Mouse (Mus musculus) heart, postnatal 4 days (tissue): ENCODE data around the gene Raet1d. TPM values are rescaled to one million over a fixed set of nuclear protein-coding genes. Genes with fewer than 3 reads are reported as not detected.
"Not testable (repeated sequence)": the region's sequence is repeated elsewhere in the genome, so short reads cannot be mapped to it uniquely, and the experiment has no call there.

Experiments
- DNase-seq: peaks from one replicate; pipeline ENCODE4 v3.0.0; 2021
- total RNA-seq, 2 experiments: library from RNA; stranded (reverse); gene quantifications; 2 replicates each; pipeline ENCODE4 v1.2.3; 2021

Raet1d gene
- under 1 TPM; 0.24 to 0.72 TPM for total RNA-seq

- DNase-seq = not testable (repeated sequence)
Observed at GRCm38 (mm10) chr10:22360252-22360651, at the start of gene Raet1d. Gene Raet1d, plus strand, starts transcription at chr10:22360552.

DNA sequence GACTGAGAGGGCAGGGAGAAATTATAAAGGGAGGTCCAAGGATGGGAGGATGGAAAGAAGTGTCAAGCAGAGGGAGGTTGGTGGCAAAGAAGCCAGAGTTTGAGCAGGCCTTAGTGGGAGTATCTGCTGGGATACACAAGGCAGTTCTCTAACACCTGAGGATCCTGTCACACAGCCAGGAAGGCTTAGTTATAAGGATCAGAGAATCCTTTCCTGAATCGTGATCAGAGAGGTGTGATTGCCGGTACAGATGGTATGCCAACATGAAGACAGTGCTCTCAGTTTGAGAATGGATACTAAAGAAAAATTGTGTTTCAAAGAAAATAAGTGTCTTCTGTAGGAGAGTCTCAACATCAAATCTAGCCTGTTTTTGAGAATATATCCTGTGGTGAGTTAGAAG, 37.5 kb upstream of the Raet1d start:
- DNase-seq = no peak

GRCm38 (mm10) chr10:22345721-22346120, 14.6 kb upstream of the Raet1d start:
- not testable (repeated sequence) for DNase-seq

DNA sequence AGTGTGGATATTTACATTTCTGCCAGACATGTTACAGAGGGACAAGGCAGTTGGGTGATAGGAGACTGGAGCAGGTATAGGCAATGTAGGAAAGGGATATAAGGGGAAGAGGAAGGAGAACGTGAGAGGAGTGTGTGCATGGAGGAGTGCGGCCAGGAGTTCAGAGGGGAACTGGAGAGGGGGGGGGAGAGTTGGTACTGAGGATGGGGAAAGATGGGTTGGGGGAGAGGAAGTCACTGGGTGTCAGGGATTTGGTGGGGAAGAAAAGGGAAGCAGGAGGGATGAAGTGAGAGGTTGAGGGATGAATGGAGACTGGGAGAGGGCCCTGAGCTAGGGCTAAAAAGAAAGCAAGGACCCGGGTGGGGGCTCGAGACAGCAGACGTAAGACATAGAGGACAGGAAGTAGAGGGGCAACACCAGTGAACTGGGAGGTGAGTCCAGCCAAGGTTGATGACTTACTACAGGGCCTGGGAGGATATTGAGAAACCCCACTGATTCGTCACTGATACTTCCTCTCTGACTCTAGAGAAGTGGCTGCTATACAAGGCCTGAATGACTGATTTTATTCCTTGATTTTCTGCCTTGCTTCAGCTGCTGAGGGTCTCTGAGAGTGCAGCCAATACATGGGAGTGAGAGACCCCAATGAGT, 6.7 kb upstream of the Raet1d start:
- not testable (repeated sequence) for DNase-seq

- not testable (repeated sequence) for DNase-seq
Observed at GRCm38 (mm10) chr10:22354196-22354574, 6.2 kb upstream of the Raet1d start.

- not testable (repeated sequence) for DNase-seq
Observed at GRCm38 (mm10) chr10:22357373-22357772, 3.0 kb upstream of the Raet1d start.

GRCm38 (mm10) chr10:22360957-22361356, 605 bp downstream of the Raet1d start:
- not testable (repeated sequence) for DNase-seq

DNA sequence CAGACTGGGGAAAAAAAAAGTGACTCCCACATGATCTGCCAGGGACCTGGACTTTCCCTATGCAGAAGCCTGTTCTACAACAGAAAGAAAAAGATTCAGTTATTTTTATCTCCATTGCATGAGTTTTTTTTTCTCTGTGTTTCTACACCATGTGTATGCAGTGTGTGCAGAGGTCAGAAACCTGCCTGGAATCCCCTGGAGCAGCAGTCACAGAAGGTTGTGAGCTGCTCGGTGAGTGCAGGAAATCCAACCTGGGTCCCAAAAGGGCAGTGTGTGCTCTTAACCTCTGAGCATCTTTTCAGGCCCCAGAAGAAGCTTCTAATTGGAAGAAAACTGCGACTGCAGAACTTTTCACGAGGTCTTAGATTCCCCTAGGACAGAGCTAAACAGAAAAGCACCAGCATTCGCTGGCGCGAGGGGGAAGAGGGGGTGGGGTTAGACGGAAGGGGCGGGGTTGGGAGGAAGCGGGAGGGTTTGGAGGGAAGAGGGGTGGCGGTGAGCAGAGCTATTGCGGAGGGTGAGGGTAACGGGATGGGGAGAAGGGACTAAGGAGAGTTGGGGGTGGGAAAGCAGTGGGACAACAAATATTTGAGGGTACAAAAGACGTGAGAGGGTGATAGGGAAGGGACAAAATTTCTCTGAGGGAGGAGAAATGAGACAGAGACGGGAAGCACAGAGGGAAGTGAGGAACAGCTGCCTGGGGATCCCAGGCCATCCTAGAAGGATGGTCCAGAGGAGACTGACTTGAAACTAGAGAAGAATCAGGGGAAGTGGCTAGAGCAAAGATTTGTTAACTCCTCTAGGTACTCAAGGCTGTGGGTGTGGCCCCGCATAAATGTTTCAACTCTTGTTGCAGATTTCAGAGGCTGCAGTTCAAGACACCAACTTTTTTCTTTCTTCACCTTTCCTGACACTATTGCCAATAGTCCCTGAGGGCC, 1.3 kb downstream of the Raet1d start:
- peak; percentile 8 for DNase-seq

DNA sequence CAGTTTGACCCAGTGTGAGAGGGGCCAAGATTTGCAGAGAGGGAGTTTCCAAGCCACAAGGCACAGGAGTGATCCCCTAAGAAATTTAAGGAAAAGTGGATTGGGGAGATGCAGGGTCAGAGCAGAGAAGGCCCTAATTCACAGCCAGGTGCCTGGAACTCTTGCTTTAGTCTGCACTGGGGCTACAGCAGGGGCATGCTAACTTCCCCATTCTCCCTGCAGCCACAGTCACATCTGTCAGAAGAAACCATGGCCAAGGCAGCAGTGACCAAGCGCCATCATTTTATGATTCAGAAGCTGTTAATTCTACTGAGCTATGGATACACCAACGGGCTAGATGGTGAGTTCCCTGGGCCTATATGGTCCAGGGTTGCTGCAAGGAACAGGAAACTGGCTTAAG, 2.1 kb downstream of the Raet1d start:
- DNase-seq = not testable (repeated sequence)

DNA sequence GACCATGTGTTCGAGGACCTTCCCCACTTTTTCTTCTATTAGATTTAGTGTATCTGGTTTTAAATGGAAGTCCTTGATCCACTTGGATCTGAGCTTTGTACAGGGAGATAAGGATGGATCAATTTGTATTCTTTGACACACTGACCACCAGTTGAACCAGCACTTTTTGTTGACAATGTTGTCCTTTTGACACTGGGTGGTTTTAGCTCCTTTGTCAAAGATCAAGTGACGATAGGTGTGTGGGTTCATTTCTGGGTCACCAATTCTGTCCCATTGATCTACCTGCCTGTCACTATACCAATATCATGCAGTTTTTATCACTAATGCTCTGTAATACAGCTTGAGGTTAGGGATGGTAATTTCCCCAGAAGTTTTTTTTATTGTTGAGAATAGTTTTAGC, 4.6 kb downstream of the Raet1d start:
- DNase-seq = not testable (repeated sequence)

DNA sequence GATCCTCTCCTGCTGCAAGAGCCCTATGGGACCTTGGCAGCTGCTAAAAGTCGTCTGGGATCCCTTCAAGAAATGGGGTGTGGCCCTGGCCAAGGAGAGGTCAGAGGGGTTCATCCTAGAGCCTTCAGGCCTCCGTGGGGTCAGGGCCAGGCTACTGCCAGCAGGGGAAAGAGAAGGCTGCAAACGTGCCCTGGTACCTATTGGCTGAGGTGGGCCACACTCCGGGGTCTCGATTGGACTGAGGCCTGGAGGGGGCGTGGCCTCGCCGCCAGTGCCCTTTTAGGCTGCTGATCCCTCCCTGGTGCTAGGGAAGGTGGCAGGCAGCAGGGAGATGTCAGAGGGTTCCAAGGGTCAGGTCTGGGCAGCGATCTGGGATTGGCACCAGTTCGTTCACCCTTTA, 20.9 kb downstream of the Raet1d start:
- not testable (repeated sequence) for DNase-seq

GRCm38 (mm10) chr10:22390146-22390545, 29.8 kb downstream of the Raet1d start:
- DNase-seq = not testable (repeated sequence)

DNA sequence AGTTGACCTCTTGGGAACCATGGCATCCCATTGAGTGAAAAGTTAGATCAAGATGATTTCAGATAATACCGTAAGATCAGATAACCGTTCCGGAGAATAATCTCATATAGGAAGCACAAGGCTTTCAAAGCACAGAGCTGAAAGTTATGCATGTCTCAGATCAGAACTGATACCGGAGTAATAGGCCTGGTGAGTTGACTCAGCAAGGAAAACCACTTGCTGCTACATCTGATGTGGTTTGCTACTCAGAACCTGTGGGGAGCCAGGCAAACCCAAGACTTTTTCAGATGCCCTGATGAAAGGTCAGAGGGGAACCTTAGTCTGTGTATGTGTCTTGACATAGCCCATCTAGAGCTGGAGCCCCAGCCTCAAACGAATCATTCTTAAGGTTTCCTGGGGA, 31.3 kb downstream of the Raet1d start:
- not testable (repeated sequence) for DNase-seq

- not testable (repeated sequence) for DNase-seq
Observed at GRCm38 (mm10) chr10:22393028-22393824, 32.9 kb downstream of the Raet1d start.

- DNase-seq = not testable (repeated sequence)
Observed at GRCm38 (mm10) chr10:22396680-22397079, 36.3 kb downstream of the Raet1d start.

DNA sequence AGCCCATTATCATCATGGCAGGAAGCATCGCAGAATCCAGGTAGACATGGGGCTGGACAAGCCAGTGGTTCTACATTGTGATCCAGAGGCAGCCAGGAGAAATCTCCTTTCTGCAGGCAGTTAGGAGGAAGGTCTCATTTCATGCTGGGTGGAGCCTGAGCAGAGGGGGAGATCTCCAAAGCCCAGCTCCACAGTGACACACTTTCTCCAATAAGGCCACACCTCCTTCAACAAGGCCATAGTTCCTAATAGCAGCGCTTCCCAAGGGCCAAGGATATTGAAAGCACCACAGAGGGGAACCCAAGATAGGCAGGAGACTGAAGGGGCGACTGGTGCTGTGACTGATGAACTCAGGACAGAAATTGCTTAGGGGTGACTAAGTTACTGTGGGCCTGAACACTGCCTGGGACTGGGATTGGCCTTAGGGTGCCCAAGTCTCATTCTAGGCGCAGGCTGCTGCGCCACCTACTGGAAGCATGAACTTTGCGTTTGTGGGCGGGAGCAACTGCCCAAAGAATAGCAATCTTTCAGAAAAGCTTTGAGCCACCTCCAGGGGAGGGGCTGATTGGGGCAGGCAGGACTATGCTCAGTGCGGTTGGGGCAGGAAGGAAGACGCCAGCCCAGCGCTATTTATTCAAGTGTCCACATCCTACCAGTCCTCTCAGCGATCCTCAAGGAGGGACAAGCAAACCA, 42.0 kb downstream of the Raet1d start:
- DNase-seq = peak; percentile 67

GRCm38 (mm10) chr10:22413702-22414494, 53.5 kb downstream of the Raet1d start:
- peak; percentile 14 for DNase-seq
